Mouse (Mus musculus): Measurements from ENCODE around the gene Abca16. TPM values are rescaled to one million over a fixed set of nuclear protein-coding genes. Genes with fewer than 3 reads are reported as not detected.

Gene Abca16
- polyA plus RNA-seq, 1 experiment from 2014 or later: not detected

- Histone ChIP-seq H3K36me3 (ENCODE audit: control insufficient read depth, insufficient read depth, low read length) (no peaks in the 10 kb centered on the region), H3K9ac (ENCODE audit: low read length) (no peak overlapping the region), H3K9me3 (ENCODE audit: control insufficient read depth, low read length) (no peaks in the 10 kb centered on the region), H3K4me2 (ENCODE audit: low read depth, low read length, severe bottlenecking) (peak overlapping the region; percentile 42), H3K4me3 (ENCODE audit: low read depth, low read length) (peak overlapping the region; percentile 7; the same call in 1 of the 2 replicates), H3K27me3 (ENCODE audit: control insufficient read depth, insufficient read depth, low read length) (no peaks in the 10 kb centered on the region), H3K27ac (ENCODE audit: low read depth, low read length) (no peak overlapping the region), H3K4me1 (replicated peaks; ENCODE audit: control insufficient read depth, insufficient read depth, low read length) (no peaks in the 10 kb centered on the region)
- WGBS: 44% methylated on average over 12 of the region's 12 CpGs
- peak; percentile 54 for DNase-seq (ENCODE audit: low spot score)
- ATAC-seq (replicated peaks; ENCODE audit: low FRiP score): peak; percentile 86
These were observed 143.2 kb downstream of the Abca16 start for GRCm38 (mm10) chr7:120552479-120553180.

GRCm38 (mm10) chr7:120553181-120553551 is 143.7 kb downstream of the Abca16 start:
- no peaks in the 10 kb centered on the region for H3K36me3 ChIP-seq (ENCODE audit: control insufficient read depth, insufficient read depth, low read length)
- WGBS: 36% methylated on average over 12 of the region's 12 CpGs
- DNase-seq (ENCODE audit: low spot score) (no peak), ATAC-seq (replicated peaks; ENCODE audit: low FRiP score) (no peak)
- H3K4me1 ChIP-seq (replicated peaks; ENCODE audit: control insufficient read depth, insufficient read depth, low read length): no peaks in the 10 kb centered on the region
- no peaks in the 10 kb centered on the region for H3K9me3 ChIP-seq (ENCODE audit: control insufficient read depth, low read length)
- no peak overlapping the region for H3K9ac ChIP-seq (ENCODE audit: low read length)
- H3K27ac ChIP-seq (ENCODE audit: low read depth, low read length): no peak overlapping the region
- H3K27me3 ChIP-seq (ENCODE audit: control insufficient read depth, insufficient read depth, low read length): no peaks in the 10 kb centered on the region
- peak overlapping the region; percentile 7; the same call in 1 of the 2 replicates for H3K4me3 ChIP-seq (ENCODE audit: low read depth, low read length)
- H3K4me2 ChIP-seq (ENCODE audit: low read depth, low read length, severe bottlenecking): peak overlapping the region; percentile 42

GRCm38 (mm10) chr7:120567366-120567765 is 157.9 kb downstream of the Abca16 start:
- ATAC-seq (replicated peaks; ENCODE audit: low FRiP score) (no peak), DNase-seq (ENCODE audit: low spot score) (no peak)
- H3K4me1 ChIP-seq (replicated peaks; ENCODE audit: control insufficient read depth, insufficient read depth, low read length): no peaks in the 10 kb centered on the region
- no peak overlapping the region for H3K4me2 ChIP-seq (ENCODE audit: low read depth, low read length, severe bottlenecking)
- no peaks in the 10 kb centered on the region for H3K9me3 ChIP-seq (ENCODE audit: control insufficient read depth, low read length)
- H3K36me3 ChIP-seq (ENCODE audit: control insufficient read depth, insufficient read depth, low read length): no peaks in the 10 kb centered on the region
- H3K27me3 ChIP-seq (ENCODE audit: control insufficient read depth, insufficient read depth, low read length): no peaks in the 10 kb centered on the region
- H3K27ac ChIP-seq (ENCODE audit: low read depth, low read length): no peak overlapping the region
- 82% methylated on average over 8 of the region's 8 CpGs for WGBS
- no peak overlapping the region for H3K9ac ChIP-seq (ENCODE audit: low read length)
- no peak overlapping the region for H3K4me3 ChIP-seq (ENCODE audit: low read depth, low read length)

- H3K27me3 ChIP-seq (ENCODE audit: control insufficient read depth, insufficient read depth, low read length): no peaks in the 10 kb centered on the region
- H3K4me2 ChIP-seq (ENCODE audit: low read depth, low read length, severe bottlenecking): no peak overlapping the region
- H3K9ac ChIP-seq (ENCODE audit: low read length): no peak overlapping the region
- no peaks in the 10 kb centered on the region for H3K9me3 ChIP-seq (ENCODE audit: control insufficient read depth, low read length)
- H3K36me3 ChIP-seq (ENCODE audit: control insufficient read depth, insufficient read depth, low read length): no peaks in the 10 kb centered on the region
- no peak overlapping the region for H3K4me3 ChIP-seq (ENCODE audit: low read depth, low read length)
- 81% methylated on average over 3 of the region's 3 CpGs for WGBS
- DNase-seq (ENCODE audit: low spot score) (no peak), ATAC-seq (replicated peaks; ENCODE audit: low FRiP score) (no peak)
- no peaks in the 10 kb centered on the region for H3K4me1 ChIP-seq (replicated peaks; ENCODE audit: control insufficient read depth, insufficient read depth, low read length)
- H3K27ac ChIP-seq (ENCODE audit: low read depth, low read length): no peak overlapping the region
These were observed 167.1 kb downstream of the Abca16 start for GRCm38 (mm10) chr7:120576520-120576919.

Other genes starting within 250 kb of the Abca16 start
- 0.07 TPM in 1 of 2 replicates, not detected in the other for gene Anks4b, start 235.8 kb upstream of the Abca16 start, polyA plus RNA-seq (2014; fragmentation: Nextera tagmentation; extraction: Ambion mirVana)
- 33.2 and 38.8 TPM in 2 replicates for gene Crym, start 207.5 kb upstream of the Abca16 start, polyA plus RNA-seq (2014; fragmentation: Nextera tagmentation; extraction: Ambion mirVana)
- not detected in 2 replicates for gene Abca14, start 205.7 kb upstream of the Abca16 start, polyA plus RNA-seq (2014; fragmentation: Nextera tagmentation; extraction: Ambion mirVana)
- not detected in 2 replicates for gene Abca15, start 81.0 kb upstream of the Abca16 start, polyA plus RNA-seq (2014; fragmentation: Nextera tagmentation; extraction: Ambion mirVana)
- 182 and 203 TPM in 2 replicates for gene Uqcrc2, start 225.5 kb downstream of the Abca16 start, polyA plus RNA-seq (2014; fragmentation: Nextera tagmentation; extraction: Ambion mirVana)